8 mouse cellular contexts compared by ENCODE assay signal in the genomic region with DNA sequence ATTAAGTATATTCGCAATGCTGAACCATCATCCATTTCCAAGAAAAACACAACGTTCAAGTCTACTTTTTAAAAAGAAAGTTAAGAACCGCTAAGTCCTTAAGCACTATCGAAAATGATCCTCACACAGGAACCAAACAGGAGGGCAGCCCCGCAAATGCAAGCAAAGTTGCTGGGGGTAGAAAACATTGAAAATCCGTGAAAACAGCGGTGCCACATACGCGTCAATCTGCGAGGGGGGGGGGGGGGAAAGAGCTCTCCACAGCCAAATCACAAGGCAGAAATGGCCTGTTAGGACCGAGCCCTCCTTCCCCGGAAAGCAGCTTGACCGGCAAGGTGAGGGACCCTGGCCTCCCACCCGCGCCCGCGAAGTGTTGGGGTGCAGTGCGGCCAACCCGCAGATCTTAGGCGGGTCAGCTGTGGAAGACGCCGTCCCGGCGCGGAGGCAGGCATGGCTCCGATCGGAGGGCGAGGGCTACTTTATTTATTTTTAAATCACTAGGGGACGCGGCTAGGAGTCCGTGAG. TPM values are rescaled to one million over a fixed set of nuclear protein-coding genes. Genes with fewer than 3 reads are reported as not detected.
DNase-seq lines count a peak whose midpoint lies in the region; ATAC-seq and TF ChIP-seq lines count a peak whose summit lies in the region.

No protein-coding gene starts in this region.

- TF ChIP-seq CTCF in small intestine, adult 2 months (IDR thresholded peaks at IDR 0.05; ENCODE audit: extremely low read depth, insufficient read length, insufficient replicate concordance, low read depth, low read length) = no peak

- peaks cover 11% of the 10 kb centered on the region; the same call in 1 of the 2 replicates for H3K36me3 ChIP-seq in lung, embryonic 16.5 days (ENCODE audit: control insufficient read depth, insufficient read depth, low read length)
- H3K36me3 ChIP-seq in limb, embryonic 14.5 days (ENCODE audit: control insufficient read depth, insufficient read depth, low read length) = peaks cover 21% of the 10 kb centered on the region
- H3K36me3 ChIP-seq in small intestine, adult 2 months (ENCODE audit: control insufficient read depth, insufficient read depth, low read length) = peaks cover 11% of the 10 kb centered on the region

- peaks cover 12% of the 10 kb centered on the region for H3K4me1 ChIP-seq in lung, embryonic 16.5 days (replicated peaks; ENCODE audit: control insufficient read depth, insufficient read depth, low read length)
- peaks cover 5% of the 10 kb centered on the region; the same call in 1 of the 2 replicates for H3K4me1 ChIP-seq in limb, embryonic 14.5 days (ENCODE audit: control insufficient read depth, insufficient read depth, low read length)
- no peaks in the 10 kb centered on the region; the same call in 1 of the 2 replicates for H3K4me1 ChIP-seq in small intestine, adult 2 months (ENCODE audit: control insufficient read depth, insufficient read depth, insufficient read length, low read length)

- WGBS in lung, embryonic 16.5 days = under 1% methylated on average over 31 of the region's 31 CpGs
- under 1% methylated on average over 31 of the region's 31 CpGs for WGBS in limb, embryonic 14.5 days
- under 1% methylated on average over 31 of the region's 31 CpGs for WGBS in small intestine, adult 2 months

- peak overlapping the region; percentile 93 for H3K9ac ChIP-seq in lung, embryonic 16.5 days (ENCODE audit: low read length)
- H3K9ac ChIP-seq in limb, embryonic 14.5 days (ENCODE audit: low read depth, low read length, severe bottlenecking) = peak overlapping the region; percentile 69

- TF ChIP-seq POLR2A in limb, embryonic 14.5 days (IDR thresholded peaks at IDR 0.05; ENCODE audit: borderline replicate concordance, extremely low read depth, insufficient read depth, insufficient read length) = no peak
- TF ChIP-seq POLR2A in small intestine, adult 2 months (IDR thresholded peaks at IDR 0.05; ENCODE audit: low read depth, low read length) = no peak

- peak; percentile 1; the same call in 1 of the 2 replicates for ATAC-seq in lung, embryonic 16.5 days (ENCODE audit: low read depth)
- peak; percentile 39 for ATAC-seq in erythroblast, adult 5-6 weeks (replicated peaks; ENCODE audit: low FRiP score, poor library complexity, severe bottlenecking)
- ATAC-seq in limb, embryonic 14.5 days (ENCODE audit: low FRiP score, low read depth) = no peak

- H3K9me3 ChIP-seq in lung, embryonic 16.5 days (ENCODE audit: control insufficient read depth, low read length) = no peaks in the 10 kb centered on the region
- H3K9me3 ChIP-seq in limb, embryonic 14.5 days (ENCODE audit: control insufficient read depth, low read length) = no peaks in the 10 kb centered on the region

- peak overlapping the region; percentile 69 for H3K4me3 ChIP-seq in lung, embryonic 16.5 days (ENCODE audit: low read length)
- peak overlapping the region; percentile 68 for H3K4me3 ChIP-seq in limb, embryonic 14.5 days (replicated peaks; ENCODE audit: low read length)
- H3K4me3 ChIP-seq in small intestine, adult 2 months (ENCODE audit: low read depth, low read length) = peak overlapping the region; percentile 96

- DNase-seq in lung, postnatal 25 days (ENCODE audit: low spot score) = no peak
- DNase-seq in limb, embryonic 14.5 days (ENCODE audit: low spot score) = no peak
- no peak for DNase-seq in left cerebral cortex, postnatal 4 days
- no peak for DNase-seq in right cerebral cortex, adult 18-20 months
- no peak for DNase-seq in ovary, adult 18-20 months (ENCODE audit: low spot score)

- no peaks in the 10 kb centered on the region for H3K27me3 ChIP-seq in lung, embryonic 16.5 days (ENCODE audit: control insufficient read depth, insufficient read depth, low read depth, low read length)
- H3K27me3 ChIP-seq in limb, embryonic 14.5 days (ENCODE audit: control insufficient read depth, insufficient read depth, low read length) = no peaks in the 10 kb centered on the region
- H3K27me3 ChIP-seq in small intestine, adult 2 months (ENCODE audit: control insufficient read depth, insufficient read depth, low read length) = no peaks in the 10 kb centered on the region

- intact Hi-C loops in left cerebral cortex, postnatal 4 days (cut with DNase I) = no loop called here

- peak overlapping the region; percentile 97 for H3K27ac ChIP-seq in lung, embryonic 16.5 days (ENCODE audit: low read length)
- H3K27ac ChIP-seq in limb, embryonic 14.5 days (replicated peaks; ENCODE audit: low read depth, low read length) = peak overlapping the region; percentile 69
- peak overlapping the region; percentile 32; the same call in 1 of the 2 replicates for H3K27ac ChIP-seq in small intestine, adult 2 months (ENCODE audit: insufficient read depth, low read depth, low read length)

- peak overlapping the region; percentile 89 for H3K4me2 ChIP-seq in lung, embryonic 16.5 days (ENCODE audit: low read depth, low read length)
- H3K4me2 ChIP-seq in limb, embryonic 14.5 days (replicated peaks; ENCODE audit: low read depth, low read length, severe bottlenecking) = peak overlapping the region; percentile 90

RNA-seq across cellular contexts. Expression of a gene that starts 0.9 kb away (rescaled TPM):
- polyA plus RNA-seq in lung, embryonic 16.5 days (2015; fragmentation: Nextera tagmentation; extraction: Ambion mirVana) = 440 and 491 TPM in 2 replicates
- 217 and 220 TPM in 2 replicates for total RNA-seq in erythroblast, adult 5-6 weeks (2015; ENCODE audit: low replicate concordance)
- 219 and 371 TPM in 2 replicates for total RNA-seq in erythroblast, adult 5-6 weeks (2017; ENCODE audit: low replicate concordance)
- polyA plus RNA-seq in limb, embryonic 14.5 days (2012; rRNA removed) = 86.9 and 199 TPM in 2 replicates
- 290 and 314 TPM in 2 replicates for polyA plus RNA-seq in limb, embryonic 14.5 days (2014; fragmentation: Nextera tagmentation; extraction: Ambion mirVana)
- 3.7 and 7.9 TPM in 2 replicates for polyA plus RNA-seq in small intestine, adult 2 months (2012; rRNA removed)
- total RNA-seq in left cerebral cortex, postnatal 4 days (2021) = 10 to 100 TPM; 22.1 to 32.1 TPM

RNA-seq across cellular contexts. Expression of a gene that starts 23.2 kb away (rescaled TPM):
- polyA plus RNA-seq in lung, embryonic 16.5 days (2015; fragmentation: Nextera tagmentation; extraction: Ambion mirVana) = 26.7 and 28.1 TPM in 2 replicates
- 13.8 and 19.9 TPM in 2 replicates for total RNA-seq in erythroblast, adult 5-6 weeks (2015; ENCODE audit: low replicate concordance)
- 13.5 and 35.7 TPM in 2 replicates for total RNA-seq in erythroblast, adult 5-6 weeks (2017; ENCODE audit: low replicate concordance)
- polyA plus RNA-seq in limb, embryonic 14.5 days (2012; rRNA removed) = 27.7 and 32.6 TPM in 2 replicates
- 35.8 and 40.1 TPM in 2 replicates for polyA plus RNA-seq in limb, embryonic 14.5 days (2014; fragmentation: Nextera tagmentation; extraction: Ambion mirVana)
- polyA plus RNA-seq in small intestine, adult 2 months (2012; rRNA removed) = 12.2 and 17.9 TPM in 2 replicates
- total RNA-seq in left cerebral cortex, postnatal 4 days (2021) = 10 to 100 TPM; 12.5 to 13.8 TPM

RNA-seq across cellular contexts. Expression of a gene that starts 55.1 kb away (rescaled TPM):
- 0.64 and 0.68 TPM in 2 replicates for polyA plus RNA-seq in lung, embryonic 16.5 days (2015; fragmentation: Nextera tagmentation; extraction: Ambion mirVana)
- total RNA-seq in erythroblast, adult 5-6 weeks (2015; ENCODE audit: low replicate concordance) = 2.5 TPM in 1 of 2 replicates, not detected in the other
- total RNA-seq in erythroblast, adult 5-6 weeks (2017; ENCODE audit: low replicate concordance) = 2.2 and 4.2 TPM in 2 replicates
- polyA plus RNA-seq in limb, embryonic 14.5 days (2012; rRNA removed) = 38.9 and 39.5 TPM in 2 replicates
- polyA plus RNA-seq in limb, embryonic 14.5 days (2014; fragmentation: Nextera tagmentation; extraction: Ambion mirVana) = 23.7 and 24.1 TPM in 2 replicates
- polyA plus RNA-seq in small intestine, adult 2 months (2012; rRNA removed) = not detected in 2 replicates
- total RNA-seq in left cerebral cortex, postnatal 4 days (2021) = 10 to 100 TPM; 20.1 to 20.3 TPM

Comparison
In these comparisons a context has a peak if more than half of its experiments do, and no peak if none do; other contexts are left out.
1. H3K27ac ChIP-seq: peak in every context shown above with its lines; median percentile 97 in lung, embryonic 16.5 days; 69 in limb, embryonic 14.5 days; 32 in small intestine, adult 2 months.
2. RNA of a gene that starts 55.1 kb away (polyA plus RNA-seq): 23.7 to 39.5 TPM in limb, embryonic 14.5 days; 0.64 to 0.68 TPM in lung, embryonic 16.5 days and not detected in small intestine, adult 2 months; every median in the first group is over 10 times any median in the second.
3. Peak in every context shown above with its lines, with median percentiles within 50 percentile points of each other: H3K4me3 ChIP-seq.